Mouse (Mus musculus): ENCODE measurements around the gene Eif6. TPM values are rescaled to one million over a fixed set of nuclear protein-coding genes. Genes with fewer than 3 reads are reported as not detected.

Gene Eif6
- total and polyA plus RNA-seq, 3 experiments = 349 to 408 TPM; not detected in 1

DNA sequence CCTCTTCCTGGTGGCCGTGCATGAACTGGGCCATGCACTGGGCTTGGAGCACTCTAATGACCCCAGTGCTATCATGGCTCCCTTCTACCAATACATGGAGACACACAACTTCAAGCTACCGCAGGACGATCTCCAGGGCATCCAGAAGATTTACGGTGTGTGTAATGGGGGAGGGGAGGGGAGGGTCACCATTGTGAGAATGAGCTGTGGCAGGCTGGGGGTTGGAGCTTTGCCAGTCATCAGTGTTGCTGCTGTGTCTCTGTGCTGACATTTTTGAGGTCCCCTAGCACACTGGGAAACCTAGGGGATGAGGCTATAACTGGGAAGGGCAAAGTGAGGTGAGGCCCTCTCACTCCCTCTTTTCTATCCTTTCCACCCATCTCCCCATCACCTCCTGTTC lies 19.3 kb downstream of the Eif6 start:
- Histone ChIP-seq H3K9ac (ENCODE audit: control insufficient read depth, low read depth, low read length, poor library complexity, severe bottlenecking) (no peak overlapping the region), H3K4me3 (ENCODE audit: control insufficient read depth in 1 of 2, insufficient read depth in 1 of 2, low read depth in 2 of 2, low read length in 2 of 2) (no peak overlapping the region), H3K27ac (ENCODE audit: control insufficient read depth, low read depth, low read length) (no peak overlapping the region), H3K4me1 (ENCODE audit: control insufficient read depth in 1 of 2, insufficient read depth in 2 of 2, low read length in 2 of 2) (peaks cover 0 to 7% of the 10 kb centered on the region in 2 experiments; a peak in 2 of 4 replicates), H3K36me3 (ENCODE audit: control insufficient read depth in 1 of 2, insufficient read depth in 2 of 2, low read length in 2 of 2) (no peaks in the 10 kb centered on the region), H3K9me3 (replicated peaks; ENCODE audit: insufficient read depth, low read length) (no peaks in the 10 kb centered on the region), H3K27me3 (ENCODE audit: control insufficient read depth in 1 of 2, insufficient read depth in 2 of 2, low read length in 2 of 2) (no peaks in the 10 kb centered on the region; a peak in 1 of 4 replicates), H3K79me2 (ENCODE audit: control insufficient read depth, insufficient read depth, low read length, poor library complexity) (no peaks in the 10 kb centered on the region)
- no peak for DNase-seq (ENCODE audit: low read depth, low spot score)
- TF ChIP-seq HCFC1 (IDR thresholded peaks at IDR 0.05; ENCODE audit: low read depth, low read length) = no peak
- no peak for TF ChIP-seq CHD1 (IDR thresholded peaks at IDR 0.05; ENCODE audit: low read depth, low read length)
- TF ChIP-seq MXI1 (IDR thresholded peaks at IDR 0.05; ENCODE audit: low read depth, low read length) = no peak
- no peak for TF ChIP-seq UBTF (IDR thresholded peaks at IDR 0.05; ENCODE audit: borderline replicate concordance, insufficient read depth, low read depth, low read length)
- TF ChIP-seq ZC3H11A (IDR thresholded peaks at IDR 0.05; ENCODE audit: low read depth, low read length) = no peak
- TF ChIP-seq SIN3A (IDR thresholded peaks at IDR 0.05; ENCODE audit: low read length) = no peak
- no peak for TF ChIP-seq POLR2AphosphoS2 (IDR thresholded peaks at IDR 0.05; ENCODE audit: low read length)
- TF ChIP-seq CHD2 (IDR thresholded peaks at IDR 0.05; ENCODE audit: low read length) = no peak
- no peak for TF ChIP-seq MAX (IDR thresholded peaks at IDR 0.05; ENCODE audit: low read length)
- TF ChIP-seq EP300 (IDR thresholded peaks at IDR 0.05; ENCODE audit: low read depth in 1 of 2, low read length in 2 of 2) = no peak
- TF ChIP-seq BHLHE40 (IDR thresholded peaks at IDR 0.05; ENCODE audit: borderline replicate concordance, low read depth, low read length) = no peak
- TF ChIP-seq KAT2A (conservative IDR thresholded peaks at IDR 0.05; ENCODE audit: low read depth, low read length) = no peak
- TF ChIP-seq TBP (IDR thresholded peaks at IDR 0.05; ENCODE audit: low read depth, low read length) = no peak
- no peak for TF ChIP-seq TCF12 (IDR thresholded peaks at IDR 0.05; ENCODE audit: low read depth, low read length)

DNA sequence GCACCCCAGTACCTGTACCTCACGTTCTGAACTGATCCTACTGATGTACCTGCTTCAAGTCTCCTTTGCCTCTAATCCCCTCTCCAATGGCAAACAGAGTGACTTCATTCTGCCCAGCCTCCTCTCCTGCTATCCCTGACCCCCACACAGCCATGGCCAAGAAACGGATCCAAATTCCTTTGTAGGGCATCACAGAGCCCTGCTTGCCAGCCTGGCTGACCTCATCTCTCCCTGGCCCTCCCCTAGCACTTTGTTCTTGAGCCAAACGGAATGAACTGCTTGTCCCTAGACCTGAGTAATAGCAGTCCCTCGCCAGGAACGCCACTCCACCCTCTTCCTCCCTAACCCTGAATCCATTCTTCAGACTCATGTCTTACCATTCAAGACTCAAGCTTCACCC lies 20.2 kb downstream of the Eif6 start:
- H3K4me1 ChIP-seq (ENCODE audit: control insufficient read depth in 1 of 2, insufficient read depth in 2 of 2, low read length in 2 of 2) = peaks cover 0 to 7% of the 10 kb centered on the region in 2 experiments; a peak in 2 of 4 replicates
- no peak overlapping the region for H3K9ac ChIP-seq (ENCODE audit: control insufficient read depth, low read depth, low read length, poor library complexity, severe bottlenecking)
- H3K79me2 ChIP-seq (ENCODE audit: control insufficient read depth, insufficient read depth, low read length, poor library complexity) = no peaks in the 10 kb centered on the region
- H3K9me3 ChIP-seq (replicated peaks; ENCODE audit: insufficient read depth, low read length) = no peaks in the 10 kb centered on the region
- H3K27ac ChIP-seq (ENCODE audit: control insufficient read depth, low read depth, low read length) = no peak overlapping the region
- no peak for DNase-seq (ENCODE audit: low read depth, low spot score)
- TF ChIP-seq USF1 (IDR thresholded peaks at IDR 0.05; ENCODE audit: low read depth, low read length) (no peak), GABPA (IDR thresholded peaks at IDR 0.05; ENCODE audit: low read depth, low read length) (no peak), BHLHE40 (IDR thresholded peaks at IDR 0.05; ENCODE audit: borderline replicate concordance, low read depth, low read length) (no peak), E2F4 (IDR thresholded peaks at IDR 0.05; ENCODE audit: borderline replicate concordance, low read depth, low read length) (no peak), CHD2 (IDR thresholded peaks at IDR 0.05; ENCODE audit: low read length) (no peak), CTCF (IDR thresholded peaks at IDR 0.05 in 2 of 3, conservative IDR thresholded peaks at IDR 0.05 in 1 of 3; ENCODE audit: control insufficient read depth in 1 of 3, insufficient read depth in 1 of 3, low read depth in 2 of 3, low read length in 3 of 3, poor library complexity in 1 of 3, severe bottlenecking in 1 of 3) (no peak), POLR2A (IDR thresholded peaks at IDR 0.05; ENCODE audit: control insufficient read depth in 1 of 2, insufficient read depth in 1 of 2, low read depth in 1 of 2, low read length in 2 of 2, poor library complexity in 1 of 2) (no peak), TCF12 (IDR thresholded peaks at IDR 0.05; ENCODE audit: low read depth, low read length) (no peak), KAT2A (conservative IDR thresholded peaks at IDR 0.05; ENCODE audit: low read depth, low read length) (no peak), MAX (IDR thresholded peaks at IDR 0.05; ENCODE audit: low read length) (no peak), POLR2AphosphoS5 (IDR thresholded peaks at IDR 0.05; ENCODE audit: borderline replicate concordance, low read depth, low read length) (no peak), MXI1 (IDR thresholded peaks at IDR 0.05; ENCODE audit: low read depth, low read length) (no peak), ZMIZ1 (IDR thresholded peaks at IDR 0.05; ENCODE audit: low read depth, low read length) (no peak), USF2 (IDR thresholded peaks at IDR 0.05; ENCODE audit: borderline replicate concordance in 1 of 2, insufficient read depth in 1 of 2, low read depth in 1 of 2, low read length in 2 of 2) (no peak)
- no peaks in the 10 kb centered on the region for H3K36me3 ChIP-seq (ENCODE audit: control insufficient read depth in 1 of 2, insufficient read depth in 2 of 2, low read length in 2 of 2)
- H3K27me3 ChIP-seq (ENCODE audit: control insufficient read depth in 1 of 2, insufficient read depth in 2 of 2, low read length in 2 of 2) = peaks cover under 1 to 2% of the 10 kb centered on the region in 2 experiments; a peak in 2 of 4 replicates
- H3K4me3 ChIP-seq (ENCODE audit: control insufficient read depth in 1 of 2, insufficient read depth in 1 of 2, low read depth in 2 of 2, low read length in 2 of 2) = no peak overlapping the region

All from MEL (cell line).